Mouse (Mus musculus): ENCODE measurements around the gene Ankfn1.

GRCm38 (mm10) chr11:89823661-89824446 lies 46.4 kb upstream of the Ankfn1 start:
- TF ChIP-seq POLR2A (IDR thresholded peaks at IDR 0.05; ENCODE audit: borderline replicate concordance, extremely low read depth, low read depth, low read length) (no peak), CTCF (IDR thresholded peaks at IDR 0.05; ENCODE audit: insufficient read depth, low read length) (no peak)
